Mouse (Mus musculus): Measurements from ENCODE around the gene Ccdc158.

The Ccdc158 gene

DNA sequence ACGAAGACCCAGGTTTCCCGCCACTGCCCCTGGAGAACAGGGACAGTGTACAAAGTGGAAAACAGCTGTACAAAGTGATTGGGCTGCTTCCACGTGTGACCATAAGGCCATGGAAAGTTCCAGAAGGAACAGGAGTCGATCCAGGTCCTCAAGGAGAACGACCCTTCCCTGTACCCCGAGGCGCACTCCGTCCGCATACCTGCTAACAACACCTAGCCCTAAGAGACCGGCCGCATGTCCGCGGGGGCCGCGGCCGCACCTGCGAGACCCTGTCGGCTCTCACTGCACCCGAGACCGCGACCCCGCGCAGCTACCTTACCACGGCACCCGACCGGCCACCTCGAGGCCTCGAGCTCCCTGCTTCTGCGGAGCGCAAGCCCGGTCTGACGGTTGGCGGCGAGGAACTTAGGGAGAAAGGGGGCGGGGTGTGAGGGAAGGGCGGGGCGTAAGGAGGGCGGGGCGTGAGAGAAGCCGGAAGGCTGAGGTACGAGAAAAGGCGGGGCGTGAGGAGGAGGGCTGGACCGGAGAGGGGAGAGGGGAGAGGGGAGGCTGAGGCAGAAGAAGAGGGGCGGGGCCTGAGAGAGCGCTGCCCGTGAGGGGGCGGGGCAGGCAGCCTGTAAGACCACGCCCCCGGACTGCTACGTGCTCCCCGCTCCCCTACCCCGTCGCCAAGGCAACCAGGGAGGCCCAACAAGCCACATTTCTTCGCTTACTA lies at the start of gene Ccdc158:
Ccdc158 (minus strand) TSS at position 413 of the 715 bp plus-strand sequence.
- DNase-seq, result peak; percentile 15 to 56

DNA sequence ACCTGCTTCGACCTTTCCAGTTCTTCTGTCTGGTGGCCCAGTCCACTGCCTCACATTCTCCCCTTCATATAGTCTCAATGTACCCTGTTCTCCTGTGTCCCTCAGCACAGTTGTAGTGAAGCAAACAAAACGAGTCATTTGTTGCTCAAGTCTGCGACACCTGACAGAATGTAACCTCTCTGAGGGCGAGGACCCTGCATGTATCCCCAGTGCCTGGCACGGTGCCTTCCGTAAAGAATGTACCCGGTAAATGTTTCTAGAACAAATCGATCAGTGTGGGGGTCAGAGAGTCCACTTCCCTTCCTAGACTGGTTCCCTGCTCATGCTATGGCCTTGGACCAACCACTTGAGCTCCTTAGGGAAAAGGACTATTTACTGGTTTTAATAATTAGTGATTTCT lies 46.5 kb upstream of the Ccdc158 start:
- no peak for DNase-seq

DNA sequence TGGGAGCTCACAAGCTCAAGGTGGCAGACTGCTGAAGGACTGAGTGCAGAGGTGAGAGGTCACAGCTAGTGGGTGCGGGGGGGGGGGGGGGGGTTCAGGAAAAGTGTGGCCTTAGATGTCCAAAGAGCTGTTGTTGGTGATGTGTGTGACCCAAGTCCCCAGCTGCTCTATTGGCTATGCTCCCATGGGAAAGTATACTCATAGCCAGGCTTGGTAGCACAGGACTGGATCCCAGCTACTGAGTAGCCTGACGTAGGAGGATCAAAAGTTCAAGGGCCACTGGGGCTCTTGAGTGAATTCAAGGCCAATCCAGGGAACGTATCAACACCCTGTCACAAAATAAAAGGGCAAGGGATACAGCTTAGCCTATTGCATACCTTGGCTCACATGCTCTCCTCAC lies 43.8 kb upstream of the Ccdc158 start:
- no peak for DNase-seq

DNA sequence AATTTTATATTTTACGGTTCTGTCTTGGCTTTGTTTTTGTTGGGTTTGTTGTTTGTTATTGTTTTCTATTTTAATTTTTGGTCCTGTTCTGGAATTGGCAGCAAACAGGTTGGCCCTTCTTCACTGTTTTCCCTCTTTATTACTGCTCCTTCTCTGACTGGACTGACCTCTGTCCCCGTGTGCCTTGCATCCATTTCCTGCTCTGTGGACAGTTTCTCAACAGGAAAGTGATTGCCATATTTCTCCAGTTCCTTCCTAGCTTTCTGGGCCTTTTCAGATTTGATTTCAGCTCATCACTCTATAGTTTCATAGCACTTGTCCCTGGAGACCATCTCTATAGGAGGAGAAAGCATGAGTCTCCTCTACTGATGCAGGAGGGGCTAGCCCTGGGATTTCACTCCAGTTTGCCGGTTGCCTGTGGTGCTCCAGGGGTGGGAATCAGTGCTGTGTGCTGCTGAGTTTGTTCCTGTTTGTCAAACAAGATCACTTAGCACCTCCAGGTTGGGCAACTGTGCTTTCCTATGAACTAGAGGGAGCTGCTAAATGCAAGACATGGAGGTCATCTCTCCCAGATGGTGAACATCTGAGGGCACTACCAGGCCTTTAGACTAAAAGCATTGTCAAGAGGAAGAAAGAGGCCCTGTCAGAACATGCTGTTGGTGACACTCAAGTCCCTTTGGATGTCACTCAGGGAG lies 42.7 kb upstream of the Ccdc158 start:
- no peak for DNase-seq

DNA sequence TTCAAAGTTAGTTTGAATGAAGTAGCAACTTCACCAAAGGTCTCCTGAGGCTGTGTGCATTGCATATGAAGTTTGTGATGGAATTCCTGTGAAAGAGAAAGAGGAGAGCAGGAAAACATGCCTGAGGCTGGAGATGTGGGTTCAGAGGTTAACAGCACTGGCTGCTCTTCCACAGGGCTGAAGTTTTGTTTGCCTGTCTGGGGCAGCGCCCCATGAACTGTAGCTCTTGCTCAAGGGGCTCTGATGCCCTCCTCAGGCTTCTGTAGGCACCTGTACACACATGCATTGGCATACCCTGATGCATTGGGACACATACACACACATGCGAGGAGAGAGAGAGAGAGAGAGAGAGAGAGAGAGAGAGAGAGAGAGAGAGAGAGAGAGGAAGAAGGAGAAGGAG lies 40.8 kb upstream of the Ccdc158 start:
- DNase-seq, result no peak

DNA sequence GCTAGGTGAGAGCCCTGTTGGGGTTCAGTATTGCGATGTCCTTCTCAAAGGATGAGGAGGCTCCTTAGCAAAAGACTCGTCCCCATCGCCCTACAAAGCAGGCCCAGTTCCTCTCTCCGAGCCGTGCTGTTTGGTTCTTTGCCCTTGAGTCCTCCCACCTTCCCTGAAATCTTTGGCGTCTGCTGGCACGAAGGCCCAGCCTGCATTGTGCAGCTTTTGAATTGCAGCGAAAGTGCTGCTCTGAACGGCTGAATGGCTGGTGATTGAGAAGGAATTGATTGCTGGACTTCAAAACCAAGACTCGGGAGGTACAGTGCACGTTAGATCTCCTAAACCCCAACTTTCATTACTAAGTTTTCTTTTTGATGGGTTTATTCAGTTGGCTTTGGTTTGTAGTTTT lies 40.2 kb upstream of the Ccdc158 start:
- DNase-seq, result no peak

DNA sequence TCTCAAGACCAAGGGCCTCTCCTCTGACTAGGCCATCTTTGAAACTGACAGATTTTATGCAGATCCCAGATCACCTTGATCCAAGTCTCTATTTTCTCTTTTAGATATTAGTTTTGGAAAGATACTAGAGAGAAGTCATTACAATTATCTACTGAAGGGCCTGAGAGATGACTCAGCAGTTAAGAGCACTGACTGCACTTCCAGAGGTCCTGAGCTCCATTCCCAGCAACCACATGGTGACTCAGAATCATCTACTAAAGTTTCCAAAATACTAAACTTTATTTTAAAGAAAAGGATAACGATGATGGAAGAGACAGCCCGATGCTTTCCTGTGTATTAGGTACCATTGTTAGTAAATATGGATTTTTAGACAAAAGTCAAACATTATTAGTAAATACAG lies 39.8 kb upstream of the Ccdc158 start:
- DNase-seq, result no peak

DNA sequence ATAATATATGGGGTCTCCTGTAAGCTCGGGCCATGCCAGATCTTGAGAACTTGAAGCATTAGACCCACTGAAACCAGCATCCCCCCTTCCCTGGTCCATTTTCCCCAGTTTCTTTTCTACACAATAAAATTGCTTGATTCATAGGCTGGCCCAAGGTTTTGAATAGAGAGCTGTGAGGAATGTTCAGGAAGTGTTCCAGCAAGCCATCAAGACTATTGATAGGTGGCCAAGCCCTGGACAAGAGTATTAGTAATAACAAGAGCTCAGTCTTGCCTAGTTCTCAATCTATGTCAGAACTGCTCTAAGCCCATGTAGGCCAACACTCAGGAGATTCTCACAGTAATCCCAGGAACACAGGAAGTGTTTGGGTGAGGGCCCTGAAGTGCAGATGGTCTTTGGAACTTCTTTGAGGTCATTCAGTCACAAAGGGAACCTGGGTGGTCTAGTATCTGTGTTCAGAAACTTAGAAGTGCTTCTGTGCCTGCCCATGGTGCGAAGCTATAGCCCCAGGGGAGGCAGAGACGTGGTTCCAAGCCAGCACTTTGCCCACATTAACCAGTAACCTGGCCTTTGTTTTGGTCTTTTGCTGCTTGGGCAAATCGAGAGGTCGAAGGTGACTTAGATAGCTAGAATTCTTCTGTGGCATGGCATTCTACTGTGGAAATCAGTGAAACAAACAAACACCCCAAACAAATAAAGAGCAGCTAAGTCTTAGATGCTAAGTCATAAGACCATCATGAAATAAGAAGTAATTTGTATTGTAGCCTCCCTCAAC lies 37.7 kb upstream of the Ccdc158 start:
- DNase-seq, result no peak

DNA sequence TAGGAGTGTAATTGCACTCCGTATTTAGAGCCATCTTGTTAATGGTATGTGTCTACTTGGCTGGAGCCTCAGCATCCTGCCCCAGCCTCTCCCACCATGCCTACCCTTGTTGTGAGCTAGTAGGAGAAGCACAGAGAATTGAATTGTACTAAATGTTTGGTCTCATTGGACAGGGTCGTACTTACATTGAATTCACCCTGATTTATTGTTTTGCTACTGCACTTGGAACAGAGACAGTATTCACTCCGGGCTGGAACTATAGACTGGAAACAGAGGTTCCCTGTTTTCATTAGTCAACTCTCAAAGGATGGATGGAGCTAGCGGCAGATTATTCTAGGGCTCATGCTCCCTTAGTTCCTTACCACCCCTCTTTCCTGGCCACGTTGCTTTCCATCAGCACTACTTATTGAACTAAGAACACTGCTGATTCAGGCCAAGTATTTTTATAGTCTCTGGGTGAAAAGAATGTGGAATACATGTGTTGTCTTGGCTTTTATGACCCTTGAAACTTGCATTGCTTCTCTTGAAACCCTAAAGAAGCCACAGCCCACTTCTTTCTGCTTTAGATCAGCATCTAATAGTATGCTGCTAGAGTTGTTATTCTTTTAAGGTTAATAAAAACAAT lies 36.7 kb upstream of the Ccdc158 start:
- DNase-seq, result no peak

DNA sequence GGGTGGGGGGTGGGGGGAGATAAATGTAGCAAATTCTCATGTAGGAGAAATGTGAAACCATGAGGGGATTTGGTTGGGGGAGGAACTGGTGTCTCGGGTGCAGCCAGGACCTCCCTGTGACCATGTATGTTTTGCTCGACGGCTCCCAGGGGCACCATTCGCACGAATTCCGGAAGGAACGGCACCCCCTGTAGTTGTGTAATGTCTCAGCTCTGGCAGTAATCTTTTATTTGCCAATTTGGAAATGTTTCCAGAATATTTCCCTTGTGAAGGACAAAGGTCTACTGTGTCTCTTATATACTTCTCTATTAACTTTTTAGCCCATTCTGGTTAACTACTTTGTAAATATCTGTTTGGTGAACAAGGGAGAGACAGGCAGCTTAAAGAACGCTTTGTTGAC lies 35.7 kb upstream of the Ccdc158 start:
- no peak for DNase-seq

DNA sequence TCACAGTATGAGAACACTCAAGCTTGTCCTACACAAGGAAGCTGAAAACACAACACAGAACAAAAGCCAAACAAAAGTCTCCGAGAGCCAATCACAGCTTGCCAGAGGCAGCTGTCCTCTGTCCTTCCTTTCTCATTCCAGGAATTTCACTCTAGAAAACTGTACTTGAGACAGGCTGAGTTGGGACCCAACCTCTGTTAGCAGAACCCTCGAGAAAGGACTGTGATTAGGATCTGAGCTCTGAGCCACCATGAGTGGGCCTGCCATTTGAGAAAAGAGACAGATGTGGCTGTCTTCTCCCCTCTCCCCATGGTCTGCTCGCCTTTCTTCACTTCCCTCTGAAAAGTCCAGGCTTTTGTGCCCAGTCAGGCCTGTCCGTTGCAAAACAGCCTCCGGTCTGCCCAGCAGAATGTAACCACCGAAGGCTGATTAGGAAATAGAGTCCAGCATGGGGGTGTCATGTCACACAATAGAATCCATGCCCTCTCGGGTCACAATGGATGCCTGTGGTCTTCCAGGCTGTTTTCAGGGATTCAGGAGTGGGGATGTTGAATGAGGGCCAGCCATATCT lies 32.9 kb upstream of the Ccdc158 start:
- no peak for DNase-seq

DNA sequence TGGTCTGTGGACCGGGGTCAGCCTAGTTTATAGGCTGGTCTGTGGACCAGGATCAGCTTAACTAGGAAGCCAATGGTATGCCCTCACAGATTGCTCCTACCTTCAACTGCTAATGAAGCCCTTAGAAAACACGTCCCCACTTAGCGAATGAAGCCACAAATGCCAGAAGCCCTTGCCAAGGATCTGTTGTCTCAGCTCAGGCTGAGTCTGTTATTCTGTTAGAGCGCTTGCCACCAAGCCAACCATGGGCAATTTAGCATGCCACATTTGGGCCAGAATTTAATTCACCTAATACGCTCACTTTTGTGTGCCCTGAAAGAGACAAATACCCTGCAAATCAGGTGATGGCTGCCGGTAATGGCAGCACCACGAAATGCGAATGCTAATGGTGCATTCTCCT lies 28.6 kb upstream of the Ccdc158 start:
- DNase-seq, result no peak

DNA sequence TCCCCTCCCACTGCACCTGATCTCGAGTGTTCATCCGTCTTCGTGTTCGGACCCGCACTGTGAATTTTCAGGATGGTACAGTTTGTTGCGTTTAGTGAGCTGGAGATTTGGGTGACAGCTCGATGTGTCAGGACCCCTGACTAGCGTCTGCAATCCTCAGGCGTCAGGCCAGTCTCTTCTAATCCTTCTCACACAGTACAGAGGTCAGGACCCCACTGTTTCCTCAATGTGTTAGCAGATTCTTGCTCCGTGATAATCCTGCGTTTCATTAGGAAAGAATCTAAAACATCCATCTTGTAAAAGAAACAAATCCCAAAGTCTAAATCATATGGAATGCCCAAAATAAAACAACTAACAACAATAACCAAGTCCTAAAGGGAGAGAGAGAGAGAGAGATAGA lies 26.7 kb upstream of the Ccdc158 start:
- DNase-seq, result no peak

DNA sequence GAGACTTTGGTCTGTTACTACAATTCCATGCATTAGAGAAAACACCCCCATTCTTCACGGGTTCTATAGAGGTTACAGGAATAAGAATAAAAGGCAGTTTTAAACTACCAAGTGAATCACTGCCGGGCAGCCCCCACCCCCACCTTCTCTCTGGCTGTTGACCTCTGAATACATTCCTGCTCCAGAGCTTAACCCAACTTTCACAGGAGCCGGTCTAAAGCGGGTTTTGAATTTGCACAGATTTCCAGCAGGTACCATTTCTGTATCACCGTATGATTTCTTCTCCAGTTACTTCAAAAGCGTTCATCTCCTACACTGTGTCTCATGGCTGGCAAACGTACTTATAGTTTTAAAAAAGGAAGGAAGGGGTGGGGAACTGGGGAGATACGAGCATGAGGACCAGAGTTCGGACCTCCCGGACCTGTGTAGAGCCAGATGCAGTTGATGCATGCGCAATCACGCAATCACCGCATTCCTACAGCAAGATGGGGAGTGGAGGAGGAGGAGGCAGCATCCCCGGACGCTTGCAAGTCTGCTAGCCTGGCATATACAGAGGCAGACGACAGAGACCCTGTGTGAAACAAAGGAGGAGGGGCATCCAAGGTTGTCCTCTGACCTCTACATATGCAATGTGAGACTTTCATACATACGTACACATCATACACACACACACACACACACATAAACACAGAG lies 23.9 kb upstream of the Ccdc158 start:
- DNase-seq, result no peak

DNA sequence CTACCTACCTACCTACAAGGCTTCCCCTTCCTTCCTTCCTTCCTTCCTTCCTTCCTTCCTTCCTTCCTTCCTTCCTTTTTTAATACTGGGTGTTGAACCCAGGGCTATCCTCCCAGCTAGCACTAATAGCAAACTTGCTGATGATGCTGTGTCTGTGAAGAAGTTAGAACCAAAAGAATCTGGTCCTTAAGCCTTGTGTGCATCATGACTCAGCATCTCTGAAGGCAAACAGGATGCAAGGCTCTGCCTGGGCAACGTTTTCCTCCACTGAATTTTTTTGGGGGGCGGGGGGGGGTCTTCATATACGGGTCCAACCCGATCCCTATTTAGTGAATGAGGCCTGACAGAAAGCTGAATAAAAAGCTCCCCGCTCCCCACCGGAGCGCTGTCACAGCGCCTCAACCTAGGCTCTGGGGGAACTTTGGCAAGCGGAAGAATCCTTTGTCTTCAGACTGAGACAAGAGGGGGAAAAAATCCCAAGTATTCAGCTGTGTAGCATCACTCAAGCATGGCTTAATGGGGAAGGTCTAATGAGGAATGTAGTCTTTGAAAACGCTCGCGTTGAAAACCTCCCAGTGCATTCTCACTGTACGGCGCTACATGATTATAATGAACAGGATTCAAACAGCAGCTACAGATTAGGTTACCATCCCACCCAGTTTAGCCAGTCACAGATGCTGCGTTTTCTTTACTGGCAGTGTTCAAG lies 23.2 kb upstream of the Ccdc158 start:
- no peak for DNase-seq

DNA sequence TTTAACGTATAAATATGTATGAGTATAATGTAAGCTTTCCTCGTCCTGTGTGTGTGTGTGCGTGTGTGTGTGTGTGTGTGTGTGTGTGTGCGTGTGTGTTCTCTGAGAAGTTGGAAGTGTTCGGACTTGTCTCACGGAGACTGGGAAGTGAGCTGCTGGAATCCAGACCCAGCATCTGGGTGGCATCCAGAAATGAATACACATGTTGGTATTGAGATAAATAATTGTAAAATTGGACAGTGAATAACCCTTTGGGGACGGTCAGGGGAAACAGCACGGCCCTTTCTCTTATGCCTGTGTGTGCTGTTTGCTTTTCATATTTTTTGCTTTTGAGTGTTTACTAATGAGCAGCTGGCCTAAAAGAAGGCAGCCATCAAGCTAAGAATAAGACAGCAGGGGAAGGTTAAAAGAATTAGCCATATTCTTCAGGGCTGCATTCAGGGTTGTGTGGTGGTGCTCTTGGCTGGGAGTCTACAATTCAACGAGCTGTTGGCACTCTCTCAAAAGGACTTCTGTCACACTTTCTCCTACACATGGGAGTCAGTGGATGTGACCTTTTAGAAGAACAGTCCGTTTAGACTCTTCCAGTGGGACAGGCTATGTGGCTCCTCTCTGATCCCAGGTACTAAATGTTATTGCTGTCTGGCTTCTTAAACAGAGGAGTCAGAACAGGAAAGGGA lies 19.4 kb upstream of the Ccdc158 start:
- DNase-seq, result no peak

DNA sequence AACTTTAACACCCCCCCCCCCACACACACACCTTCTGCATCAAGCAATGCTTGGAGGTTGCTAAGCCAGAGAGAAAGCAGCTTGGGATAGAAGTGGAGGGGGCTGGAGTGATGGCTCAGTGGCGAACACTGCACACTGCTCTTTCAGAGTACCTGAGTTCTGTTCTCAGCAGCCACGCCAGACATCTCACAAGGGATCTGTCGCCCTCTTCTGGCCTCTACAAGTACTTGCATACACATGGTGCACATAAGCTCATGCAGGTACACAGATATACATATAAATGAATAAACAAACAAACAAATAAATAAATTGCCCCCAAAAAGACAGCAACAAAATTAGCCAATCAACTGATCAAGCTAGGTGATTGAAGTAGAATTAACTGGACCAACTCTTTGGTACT lies 18.7 kb upstream of the Ccdc158 start:
- DNase-seq, result no peak

DNA sequence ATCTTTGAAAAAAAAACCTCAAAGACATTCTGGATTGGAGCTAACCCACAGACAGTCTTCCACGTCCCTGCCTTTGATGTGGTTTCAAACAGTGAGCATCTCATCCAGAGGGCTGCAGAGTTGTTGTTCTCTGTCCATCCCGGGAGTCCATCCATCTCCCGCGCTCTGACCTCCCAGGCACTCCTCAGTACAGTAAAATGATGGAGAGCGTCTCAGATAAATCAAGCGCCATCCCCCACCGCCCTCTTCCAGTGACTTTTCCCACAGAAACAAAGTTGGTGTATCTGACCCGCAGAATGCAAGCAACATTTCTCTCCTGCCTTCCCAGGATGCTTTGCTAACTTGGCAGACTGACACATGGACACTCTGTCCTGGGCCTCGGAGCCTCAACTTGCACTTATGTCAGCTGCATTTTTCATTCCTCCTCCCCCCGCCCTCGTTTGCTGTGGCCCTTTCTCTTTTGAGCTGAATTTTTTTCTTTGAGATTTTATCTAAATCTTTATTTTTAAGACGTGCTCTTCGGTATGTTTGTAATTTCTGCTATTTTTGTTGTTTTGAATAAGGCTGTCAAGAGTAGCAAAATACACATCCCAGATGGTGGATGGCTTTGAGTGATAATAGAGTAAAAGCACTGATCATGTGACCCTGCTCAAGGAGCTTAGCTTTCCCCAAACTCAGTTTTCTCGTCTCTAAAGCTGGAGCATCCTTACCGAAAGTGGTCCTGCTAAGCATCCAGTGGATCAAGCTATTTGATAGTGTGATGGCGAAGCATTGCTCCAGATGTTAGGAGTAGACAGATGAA lies 17.3 kb upstream of the Ccdc158 start:
- DNase-seq, result no peak

DNA sequence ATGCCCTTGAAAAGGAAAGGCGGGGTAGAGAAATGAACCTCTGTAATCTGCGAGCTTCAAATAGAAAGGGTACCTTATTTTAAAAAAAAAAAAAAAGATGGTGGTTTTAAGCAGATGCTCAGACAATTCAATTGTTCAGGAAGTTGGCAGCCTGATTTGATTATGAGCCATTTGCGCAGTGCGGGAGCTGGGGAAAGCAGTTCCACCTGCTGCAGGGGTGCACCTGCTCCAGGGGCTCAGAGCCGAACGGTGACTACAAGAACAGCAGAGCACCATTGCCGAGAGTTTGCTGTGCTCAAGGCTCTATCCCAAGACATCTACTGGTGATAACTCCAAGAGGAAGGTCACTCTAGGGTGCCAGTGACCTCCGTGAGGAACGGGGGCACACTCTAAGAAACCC lies 13.5 kb upstream of the Ccdc158 start:
- no peak for DNase-seq

DNA sequence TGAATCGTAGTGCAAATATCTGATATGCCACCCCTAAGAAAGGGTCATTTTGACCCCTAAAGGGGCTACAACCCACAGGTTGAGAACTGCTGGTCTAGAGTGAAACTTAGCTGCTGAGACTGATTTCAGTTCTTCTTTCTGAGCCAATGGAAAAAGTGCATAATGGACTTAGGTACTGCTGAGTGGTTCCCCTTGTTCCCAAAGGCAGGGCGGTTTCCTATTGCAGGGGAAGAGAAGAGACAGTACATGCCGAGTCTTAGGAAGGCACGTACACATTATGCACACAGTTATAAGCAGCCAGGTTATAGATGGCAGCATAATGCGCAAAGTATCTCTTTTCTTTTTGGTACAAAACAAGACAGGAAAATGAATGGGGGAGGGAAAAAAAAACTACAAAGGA lies 13.1 kb upstream of the Ccdc158 start:
- DNase-seq, result no peak
